19 mouse cellular contexts compared by ENCODE assay signal in genomic region chr3:146410114-146410513, GRCm38 (mm10). TPM values are rescaled to one million over a fixed set of nuclear protein-coding genes. Genes with fewer than 3 reads are reported as not detected.
DNase-seq lines count a peak whose midpoint lies in the region; ATAC-seq and TF ChIP-seq lines count a peak whose summit lies in the region.
"Had no signal": no experiment of that assay in that cellular context is flagged by ENCODE, and none has a peak within 500 bp of the region (broad histone marks: within the 10 kb centered on the region; RNA-seq: fewer than 3 reads in every experiment).

No protein-coding gene starts in this region.

- H3K4me1 ChIP-seq in heart, embryonic 11.5 days (ENCODE audit: control insufficient read depth, insufficient read depth, low read length): peaks cover 29% of the 10 kb centered on the region
- H3K4me1 ChIP-seq in liver, embryonic 12.5 days: peaks cover 95% of the 10 kb centered on the region
- H3K4me1 ChIP-seq in midbrain, embryonic 11.5 days (ENCODE audit: control insufficient read depth, insufficient read depth, low read length): peaks cover 18% of the 10 kb centered on the region
- H3K4me1 ChIP-seq in stomach, postnatal 0 days (replicated peaks; ENCODE audit: control insufficient read depth, insufficient read depth): 0 out of 2 replicates have a peak, but pooled peaks cover 3% of the 10 kb centered on the region
- H3K4me1 ChIP-seq: stomach, embryonic 15.5 days had no signal

- no peaks in the 10 kb centered on the region for H3K9me3 ChIP-seq in heart, embryonic 11.5 days (replicated peaks; ENCODE audit: control insufficient read depth, low read length)
- no peaks in the 10 kb centered on the region for H3K9me3 ChIP-seq in liver, embryonic 12.5 days (replicated peaks)
- no peaks in the 10 kb centered on the region for H3K9me3 ChIP-seq in midbrain, embryonic 11.5 days (ENCODE audit: control insufficient read depth, low read length)
- no peaks in the 10 kb centered on the region for H3K9me3 ChIP-seq in stomach, postnatal 0 days (ENCODE audit: control insufficient read depth, low read length)
- H3K9me3 ChIP-seq: hindbrain, embryonic 13.5 days; lung, embryonic 15.5 days; midbrain, embryonic 10.5 days; stomach, embryonic 15.5 days had no signal

- H3K9ac ChIP-seq in heart, embryonic 11.5 days (ENCODE audit: low read depth, low read length): no peak overlapping the region
- no peak overlapping the region for H3K9ac ChIP-seq in liver, embryonic 12.5 days
- no peak overlapping the region for H3K9ac ChIP-seq in midbrain, embryonic 11.5 days (ENCODE audit: low read length)
- no peak overlapping the region for H3K9ac ChIP-seq in stomach, postnatal 0 days (ENCODE audit: low read length)
- H3K9ac ChIP-seq: hindbrain, embryonic 13.5 days; lung, embryonic 15.5 days; stomach, embryonic 15.5 days had no signal

- ATAC-seq in heart, embryonic 11.5 days (replicated peaks; ENCODE audit: insufficient number of reproducible peaks, low FRiP score, low TSS enrichment): peak; percentile 65
- ATAC-seq in liver, embryonic 12.5 days: peak; percentile 63
- ATAC-seq in megakaryocyte-erythroid progenitor cell, adult 5-6 weeks (replicated peaks; ENCODE audit: low FRiP score, low TSS enrichment, poor library complexity, severe bottlenecking): peak; percentile 43
- ATAC-seq in midbrain, embryonic 11.5 days (ENCODE audit: low FRiP score): no peak
- ATAC-seq in stomach, postnatal 0 days (ENCODE audit: low FRiP score, low TSS enrichment): no peak

- H3K4me3 ChIP-seq in heart, embryonic 11.5 days (ENCODE audit: low read depth, low read length): no peak overlapping the region
- H3K4me3 ChIP-seq in liver, embryonic 12.5 days: peak overlapping the region; percentile 12; the same call in 1 of the 2 replicates
- H3K4me3 ChIP-seq in midbrain, embryonic 11.5 days (ENCODE audit: low read depth, low read length): no peak overlapping the region
- no peak overlapping the region for H3K4me3 ChIP-seq in stomach, postnatal 0 days (ENCODE audit: low read depth, low read length)
- H3K4me3 ChIP-seq: hindbrain, embryonic 13.5 days; lung, embryonic 15.5 days; midbrain, embryonic 10.5 days; stomach, embryonic 15.5 days had no signal

- DNase-seq in heart, adult 9 months (ENCODE audit: low spot score in 2 of 2): no peak
- DNase-seq in ZHBTc4 (ENCODE audit: low read depth, low spot score): peak; percentile 72
- no peak for DNase-seq in midbrain, embryonic 11.5 days (ENCODE audit: low spot score, missing footprints)
- no peak for DNase-seq in stomach, postnatal 0 days (ENCODE audit: low spot score)
- no peak for DNase-seq in cerebellum, adult 9-10 months
- DNase-seq: adrenal gland, postnatal 14 days; cerebellum, adult 9-11 months; gastrocnemius, postnatal 25 days; kidney, adult 18-20 months; kidney, postnatal 25 days; retina, postnatal 1 day; thymus, postnatal 25 days had no signal

- H3K36me3 ChIP-seq in heart, embryonic 11.5 days (ENCODE audit: control insufficient read depth, insufficient read depth, low read length): no peaks in the 10 kb centered on the region
- H3K36me3 ChIP-seq in liver, embryonic 12.5 days: peaks cover 85% of the 10 kb centered on the region
- no peaks in the 10 kb centered on the region for H3K36me3 ChIP-seq in midbrain, embryonic 11.5 days (ENCODE audit: control insufficient read depth, insufficient read depth, low read length)
- H3K36me3 ChIP-seq in stomach, postnatal 0 days (ENCODE audit: control insufficient read depth, insufficient read depth, low read length): no peaks in the 10 kb centered on the region
- H3K36me3 ChIP-seq: hindbrain, embryonic 13.5 days; lung, embryonic 15.5 days had no signal

- 72% methylated on average over 7 of the region's 7 CpGs for WGBS in heart, embryonic 11.5 days (ENCODE audit: insufficient replicate concordance)
- WGBS in liver, embryonic 12.5 days (ENCODE audit: insufficient replicate concordance): 45% methylated on average over 7 of the region's 7 CpGs
- 89% methylated on average over 7 of the region's 7 CpGs for WGBS in midbrain, embryonic 11.5 days
- WGBS in stomach, postnatal 0 days: 78% methylated on average over 7 of the region's 7 CpGs

- no peak overlapping the region for H3K27ac ChIP-seq in heart, embryonic 11.5 days (ENCODE audit: low read depth, low read length)
- peak overlapping the region; percentile 97 for H3K27ac ChIP-seq in liver, embryonic 12.5 days
- H3K27ac ChIP-seq in midbrain, embryonic 11.5 days (ENCODE audit: low read depth, low read length): no peak overlapping the region
- no peak overlapping the region for H3K27ac ChIP-seq in stomach, postnatal 0 days (replicated peaks)
- H3K27ac ChIP-seq: hindbrain, embryonic 13.5 days; lung, embryonic 15.5 days; midbrain, embryonic 10.5 days; stomach, embryonic 15.5 days had no signal

- no peak for TF ChIP-seq EP300 in stomach, postnatal 0 days (optimal IDR thresholded peaks at IDR 0.05)

- no peak overlapping the region for H3K4me2 ChIP-seq in heart, embryonic 11.5 days
- H3K4me2 ChIP-seq in liver, embryonic 12.5 days: peak overlapping the region; percentile 88
- H3K4me2 ChIP-seq in midbrain, embryonic 11.5 days: no peak overlapping the region
- H3K4me2 ChIP-seq in stomach, postnatal 0 days (replicated peaks; ENCODE audit: low read depth): no peak overlapping the region
- H3K4me2 ChIP-seq: hindbrain, embryonic 13.5 days; lung, embryonic 15.5 days; stomach, embryonic 15.5 days had no signal

- TF ChIP-seq CTCF in stomach, postnatal 0 days (IDR thresholded peaks at IDR 0.05; ENCODE audit: low read depth): no peak

- no peaks in the 10 kb centered on the region for H3K27me3 ChIP-seq in heart, embryonic 11.5 days (ENCODE audit: control insufficient read depth, insufficient read depth, low read length)
- no peaks in the 10 kb centered on the region for H3K27me3 ChIP-seq in liver, embryonic 12.5 days (replicated peaks)
- H3K27me3 ChIP-seq in midbrain, embryonic 11.5 days (ENCODE audit: control insufficient read depth, insufficient read depth, low read length): no peaks in the 10 kb centered on the region
- H3K27me3 ChIP-seq in stomach, postnatal 0 days (ENCODE audit: control insufficient read depth, insufficient read depth, low read length): no peaks in the 10 kb centered on the region
- H3K27me3 ChIP-seq: hindbrain, embryonic 13.5 days; lung, embryonic 15.5 days; stomach, embryonic 15.5 days had no signal

RNA-seq across cellular contexts. Expression of gene Ssx2ip, which starts 5.7 kb away (rescaled TPM):
- 29.7 and 32.1 TPM in 2 replicates for polyA plus RNA-seq in heart, embryonic 11.5 days (2014; fragmentation: Nextera tagmentation; extraction: Ambion mirVana)
- 157 TPM in 2 replicates for polyA plus RNA-seq in liver, embryonic 12.5 days (2016; fragmentation: Nextera tagmentation; extraction: Ambion mirVana)
- 45.3 and 50.0 TPM in 2 replicates for total RNA-seq in megakaryocyte-erythroid progenitor cell, adult 5-6 weeks (2014; fragmentation: Nextera tagmentation)
- 69.2 and 73.8 TPM in 2 replicates for total RNA-seq in megakaryocyte-erythroid progenitor cell, adult 5-6 weeks (2017)
- 31.0 and 33.5 TPM in 2 replicates for polyA plus RNA-seq in midbrain, embryonic 11.5 days (2014; fragmentation: Nextera tagmentation; extraction: Ambion mirVana)
- polyA plus RNA-seq in stomach, postnatal 0 days (2015; fragmentation: Nextera tagmentation; extraction: Ambion mirVana): 12.9 and 14.1 TPM in 2 replicates

RNA-seq across cellular contexts. Expression of gene Ctbs, which starts 39.5 kb away (rescaled TPM):
- 10.8 and 12.5 TPM in 2 replicates for polyA plus RNA-seq in heart, embryonic 11.5 days (2014; fragmentation: Nextera tagmentation; extraction: Ambion mirVana)
- polyA plus RNA-seq in liver, embryonic 12.5 days (2016; fragmentation: Nextera tagmentation; extraction: Ambion mirVana): 5.5 and 6.4 TPM in 2 replicates
- total RNA-seq in megakaryocyte-erythroid progenitor cell, adult 5-6 weeks (2014; fragmentation: Nextera tagmentation): 2.9 and 5.0 TPM in 2 replicates
- 7.0 and 13.1 TPM in 2 replicates for total RNA-seq in megakaryocyte-erythroid progenitor cell, adult 5-6 weeks (2017)
- polyA plus RNA-seq in midbrain, embryonic 11.5 days (2014; fragmentation: Nextera tagmentation; extraction: Ambion mirVana): 5.8 and 6.6 TPM in 2 replicates
- 7.9 and 8.7 TPM in 2 replicates for polyA plus RNA-seq in stomach, postnatal 0 days (2015; fragmentation: Nextera tagmentation; extraction: Ambion mirVana)

Comparison
In these comparisons a context has a peak if more than half of its experiments do, and no peak if none do; other contexts are left out.
1. ATAC-seq: peak in heart, embryonic 11.5 days (single experiment), liver, embryonic 12.5 days (single experiment) and megakaryocyte-erythroid progenitor cell, adult 5-6 weeks (single experiment); none in midbrain, embryonic 11.5 days (single experiment) and stomach, postnatal 0 days (single experiment).